Mouse (Mus musculus): ENCODE measurements around the gene H6pd. TPM values are rescaled to one million over a fixed set of nuclear protein-coding genes. Genes with fewer than 3 reads are reported as not detected.

The H6pd gene
- polyA plus RNA-seq, 1 experiment from 2014 or later, result 11.8 TPM

DNA sequence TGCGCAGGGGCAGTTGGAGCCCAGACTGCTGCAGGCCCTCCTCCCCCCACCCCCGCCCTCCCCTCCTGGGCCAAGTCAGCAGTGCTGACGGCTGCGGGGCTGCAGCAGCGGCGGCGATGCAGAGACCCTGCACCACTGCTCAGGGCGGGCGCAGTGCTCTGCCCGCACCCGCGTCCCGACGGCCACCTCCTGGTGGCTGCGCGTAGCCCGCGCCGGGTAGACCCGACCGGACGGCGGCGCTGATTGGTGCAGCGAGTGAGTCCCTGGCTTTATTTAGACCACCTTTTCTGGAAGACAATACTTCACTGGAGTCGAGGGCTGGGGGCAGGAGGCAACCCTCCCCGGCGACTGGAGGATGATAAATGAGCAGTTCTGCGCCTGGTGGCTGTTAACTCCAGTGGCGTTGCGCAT is 24.4 kb upstream of the H6pd start:
- Histone ChIP-seq H3K4me1 (replicated peaks; ENCODE audit: control insufficient read depth, insufficient read depth) (0 out of 2 replicates have a peak, but pooled peaks cover 3% of the 10 kb centered on the region), H3K27me3 (ENCODE audit: control insufficient read depth, insufficient read depth, low read length) (peaks cover 8% of the 10 kb centered on the region), H3K9ac (ENCODE audit: low read length) (no peak overlapping the region), H3K9me3 (ENCODE audit: control insufficient read depth, low read length) (no peaks in the 10 kb centered on the region), H3K27ac (replicated peaks) (no peak overlapping the region), H3K4me3 (ENCODE audit: low read depth, low read length) (peak overlapping the region; percentile 20), H3K36me3 (ENCODE audit: control insufficient read depth, insufficient read depth, low read length) (no peaks in the 10 kb centered on the region), H3K4me2 (replicated peaks; ENCODE audit: low read depth) (peak overlapping the region; percentile 44)
- 5% methylated on average over 19 of the region's 31 CpGs for WGBS
- ATAC-seq (ENCODE audit: low FRiP score, low TSS enrichment) (peak; percentile 36; the same call in 1 of the 2 replicates), DNase-seq (ENCODE audit: low spot score) (no peak)
- no peak for TF ChIP-seq EP300 (optimal IDR thresholded peaks at IDR 0.05)
- TF ChIP-seq CTCF (IDR thresholded peaks at IDR 0.05; ENCODE audit: low read depth), result peak; percentile 37

GRCm38 (mm10) chr4:150031234-150031890 is 22.5 kb upstream of the H6pd start:
- no peaks in the 10 kb centered on the region for H3K36me3 ChIP-seq (ENCODE audit: control insufficient read depth, insufficient read depth, low read length)
- H3K4me3 ChIP-seq (ENCODE audit: low read depth, low read length), result peak overlapping the region; percentile 47; the same call in 1 of the 2 replicates
- 0 out of 2 replicates have a peak, but pooled peaks cover 3% of the 10 kb centered on the region for H3K4me1 ChIP-seq (replicated peaks; ENCODE audit: control insufficient read depth, insufficient read depth)
- no peak overlapping the region for H3K27ac ChIP-seq (replicated peaks)
- DNase-seq (ENCODE audit: low spot score), result no peak
- peaks cover 8% of the 10 kb centered on the region for H3K27me3 ChIP-seq (ENCODE audit: control insufficient read depth, insufficient read depth, low read length)
- peak overlapping the region; percentile 88 for H3K4me2 ChIP-seq (replicated peaks; ENCODE audit: low read depth)
- TF ChIP-seq CTCF (IDR thresholded peaks at IDR 0.05; ENCODE audit: low read depth), result no peak
- TF ChIP-seq EP300 (optimal IDR thresholded peaks at IDR 0.05), result no peak
- 0 out of 2 replicates have a peak, but pooled peaks have one; percentile 21 for ATAC-seq (ENCODE audit: low FRiP score, low TSS enrichment)
- H3K9me3 ChIP-seq (ENCODE audit: control insufficient read depth, low read length), result no peaks in the 10 kb centered on the region
- 23% methylated on average over 14 of the region's 14 CpGs for WGBS
- H3K9ac ChIP-seq (ENCODE audit: low read length), result no peak overlapping the region

DNA sequence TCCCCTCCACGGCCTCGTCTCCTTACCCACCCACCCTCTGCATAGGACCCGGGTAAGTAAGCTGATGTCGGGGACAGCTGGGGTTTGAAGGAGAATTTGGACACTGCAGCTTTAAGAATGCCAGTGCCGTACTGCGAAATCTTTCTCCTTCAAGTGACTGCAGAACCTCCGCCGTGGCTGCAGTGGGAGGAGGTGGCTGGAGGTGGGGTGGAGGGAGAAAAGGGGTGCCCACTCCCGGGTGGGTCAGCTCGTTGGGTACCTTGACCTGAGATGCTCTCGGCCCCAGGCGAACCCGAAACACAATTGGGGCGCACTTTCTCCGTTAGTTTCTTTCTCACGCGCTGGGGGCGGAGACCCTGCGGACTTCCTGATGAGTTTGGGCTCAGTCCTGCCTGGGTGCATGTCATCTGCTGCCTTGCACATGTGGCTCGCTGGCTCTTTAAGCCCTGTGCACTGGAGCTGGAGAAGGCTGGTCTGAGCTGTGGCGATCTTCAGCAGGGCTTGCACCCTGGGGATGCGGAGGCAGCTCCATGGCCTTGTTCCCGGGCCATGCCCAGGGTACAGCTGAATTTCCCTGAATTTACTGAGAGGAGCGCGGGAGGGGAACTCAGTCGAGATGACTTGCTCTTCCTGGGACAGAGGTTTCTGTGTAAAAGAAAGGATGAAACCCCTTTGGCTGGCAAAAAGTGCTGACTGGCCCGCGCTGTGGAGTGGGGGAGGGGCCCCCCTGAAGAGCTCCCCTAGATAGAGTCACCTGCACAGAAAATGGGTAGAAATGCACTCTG is 21.8 kb upstream of the H6pd start:
- Histone ChIP-seq H3K9ac (ENCODE audit: low read length) (peak overlapping the region; percentile 47; the same call in 1 of the 2 replicates), H3K4me1 (replicated peaks; ENCODE audit: control insufficient read depth, insufficient read depth) (0 out of 2 replicates have a peak, but pooled peaks cover 3% of the 10 kb centered on the region), H3K36me3 (ENCODE audit: control insufficient read depth, insufficient read depth, low read length) (no peaks in the 10 kb centered on the region), H3K27ac (replicated peaks) (no peak overlapping the region), H3K4me3 (ENCODE audit: low read depth, low read length) (peak overlapping the region; percentile 47), H3K27me3 (ENCODE audit: control insufficient read depth, insufficient read depth, low read length) (peaks cover 8% of the 10 kb centered on the region), H3K4me2 (replicated peaks; ENCODE audit: low read depth) (peak overlapping the region; percentile 88), H3K9me3 (ENCODE audit: control insufficient read depth, low read length) (no peaks in the 10 kb centered on the region)
- TF ChIP-seq EP300 (optimal IDR thresholded peaks at IDR 0.05), result no peak
- TF ChIP-seq CTCF (IDR thresholded peaks at IDR 0.05; ENCODE audit: low read depth), result no peak
- under 1% methylated on average over 28 of the region's 28 CpGs for WGBS
- peak; percentile 38 for DNase-seq (ENCODE audit: low spot score)
- 0 out of 2 replicates have a peak, but pooled peaks have one; percentile 25 for ATAC-seq (ENCODE audit: low FRiP score, low TSS enrichment)

DNA sequence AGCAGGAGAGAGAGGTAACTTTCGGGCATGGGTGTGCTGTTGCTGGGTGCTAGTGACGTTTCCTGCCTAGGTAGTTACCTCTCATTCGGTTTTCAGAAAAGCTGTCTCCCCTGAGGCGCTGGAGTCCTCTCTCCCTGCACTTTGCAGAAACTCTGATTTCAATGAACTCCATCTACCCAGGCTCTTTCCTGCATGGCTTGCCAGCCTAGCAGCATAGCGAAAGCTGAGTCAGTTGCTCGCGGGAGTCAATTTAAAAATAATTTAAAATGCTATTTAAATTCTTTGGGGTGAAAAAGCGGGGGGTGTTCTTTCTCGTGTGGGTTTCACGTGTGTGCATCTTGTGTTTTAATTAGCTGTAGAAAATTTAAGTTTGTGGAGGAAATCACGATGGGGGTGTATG is 21.1 kb upstream of the H6pd start:
- peaks cover 8% of the 10 kb centered on the region for H3K27me3 ChIP-seq (ENCODE audit: control insufficient read depth, insufficient read depth, low read length)
- H3K9ac ChIP-seq (ENCODE audit: low read length), result no peak overlapping the region
- no peak for DNase-seq (ENCODE audit: low spot score)
- H3K9me3 ChIP-seq (ENCODE audit: control insufficient read depth, low read length), result no peaks in the 10 kb centered on the region
- no peak for ATAC-seq (ENCODE audit: low FRiP score, low TSS enrichment)
- TF ChIP-seq EP300 (optimal IDR thresholded peaks at IDR 0.05), result no peak
- no peak for TF ChIP-seq CTCF (IDR thresholded peaks at IDR 0.05; ENCODE audit: low read depth)
- H3K27ac ChIP-seq (replicated peaks), result no peak overlapping the region
- no peaks in the 10 kb centered on the region for H3K36me3 ChIP-seq (ENCODE audit: control insufficient read depth, insufficient read depth, low read length)
- H3K4me2 ChIP-seq (replicated peaks; ENCODE audit: low read depth), result peak overlapping the region; percentile 88
- peak overlapping the region; percentile 47 for H3K4me3 ChIP-seq (ENCODE audit: low read depth, low read length)
- 4% methylated on average over 11 of the region's 11 CpGs for WGBS
- 0 out of 2 replicates have a peak, but pooled peaks cover 3% of the 10 kb centered on the region for H3K4me1 ChIP-seq (replicated peaks; ENCODE audit: control insufficient read depth, insufficient read depth)

DNA sequence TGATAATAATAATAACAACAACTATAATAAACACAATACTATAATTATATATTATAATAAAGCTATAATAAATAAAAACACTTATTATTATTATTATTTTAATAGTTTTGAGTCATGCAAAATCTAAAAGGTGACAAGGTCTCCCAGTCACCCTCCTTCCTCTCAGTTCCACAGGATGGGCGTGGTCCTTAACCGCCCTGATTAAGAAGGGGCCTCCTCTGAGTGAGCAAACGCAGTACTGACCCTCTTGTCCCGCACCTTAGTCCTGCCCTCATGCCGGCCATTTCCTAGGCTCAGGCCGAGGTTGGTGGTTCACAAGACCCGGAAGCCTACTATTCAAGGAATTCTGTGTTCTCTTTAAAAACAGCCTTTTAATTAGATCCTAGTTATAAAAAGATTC is 14.7 kb upstream of the H6pd start:
- no peak overlapping the region for H3K27ac ChIP-seq (replicated peaks)
- WGBS, result 59% methylated on average over 7 of the region's 7 CpGs
- no peaks in the 10 kb centered on the region for H3K4me1 ChIP-seq (replicated peaks; ENCODE audit: control insufficient read depth, insufficient read depth)
- H3K4me2 ChIP-seq (replicated peaks; ENCODE audit: low read depth), result no peak overlapping the region
- H3K36me3 ChIP-seq (ENCODE audit: control insufficient read depth, insufficient read depth, low read length), result no peaks in the 10 kb centered on the region
- no peak for TF ChIP-seq CTCF (IDR thresholded peaks at IDR 0.05; ENCODE audit: low read depth)
- TF ChIP-seq EP300 (optimal IDR thresholded peaks at IDR 0.05), result no peak
- no peak overlapping the region for H3K4me3 ChIP-seq (ENCODE audit: low read depth, low read length)
- no peak overlapping the region for H3K9ac ChIP-seq (ENCODE audit: low read length)
- ATAC-seq (ENCODE audit: low FRiP score, low TSS enrichment) (no peak), DNase-seq (ENCODE audit: low spot score) (no peak)
- H3K9me3 ChIP-seq (ENCODE audit: control insufficient read depth, low read length), result no peaks in the 10 kb centered on the region
- no peaks in the 10 kb centered on the region; the same call in 1 of the 2 replicates for H3K27me3 ChIP-seq (ENCODE audit: control insufficient read depth, insufficient read depth, low read length)
